Mouse (Mus musculus) erythroblast, embryonic 14.5 days (primary cell): ENCODE results near the gene Rgs2.

Experiments
- GATA1 ChIP-seq: IDR thresholded peaks from 2 replicates; pipeline ENCODE4 v1.6.1; 2012; ENCODE audit warnings: low read length, inconsistent platforms, mixed read lengths
- TAL1 ChIP-seq: IDR thresholded peaks from 3 replicates; pipeline ENCODE4 v1.6.1; 2012; ENCODE audit warnings: low read length, inconsistent platforms, mixed read lengths

DNA sequence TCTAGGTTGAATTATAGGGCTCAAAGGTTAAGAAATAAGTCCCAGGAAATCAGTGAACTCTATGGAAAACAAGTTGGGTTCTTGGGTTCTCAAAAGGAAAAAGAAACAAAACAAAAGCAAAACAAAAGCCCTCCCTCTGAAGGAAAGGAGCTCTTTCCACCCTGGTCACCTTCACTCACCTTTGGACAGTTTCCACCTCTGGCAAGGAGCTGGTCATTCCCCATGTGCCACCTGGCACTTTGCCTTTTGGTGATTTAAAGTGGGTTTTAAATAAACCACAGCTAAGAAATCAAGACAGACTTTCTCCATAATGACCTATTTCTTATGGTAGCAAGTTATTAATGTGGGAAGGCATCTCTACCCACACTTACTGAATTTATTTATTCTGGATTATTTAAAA lies 23.1 kb downstream of the Rgs2 start:
- no peak for TF ChIP-seq TAL1
- no peak for TF ChIP-seq GATA1
